Mouse (Mus musculus) ovary, adult 18-20 months (tissue): ENCODE results near the gene Sbno2.

Experiments
- DNase-seq: peaks from one replicate; pipeline ENCODE4 v3.0.0; 2022; ENCODE audit warnings: low spot score, mixed read lengths

Gene Sbno2

DNA sequence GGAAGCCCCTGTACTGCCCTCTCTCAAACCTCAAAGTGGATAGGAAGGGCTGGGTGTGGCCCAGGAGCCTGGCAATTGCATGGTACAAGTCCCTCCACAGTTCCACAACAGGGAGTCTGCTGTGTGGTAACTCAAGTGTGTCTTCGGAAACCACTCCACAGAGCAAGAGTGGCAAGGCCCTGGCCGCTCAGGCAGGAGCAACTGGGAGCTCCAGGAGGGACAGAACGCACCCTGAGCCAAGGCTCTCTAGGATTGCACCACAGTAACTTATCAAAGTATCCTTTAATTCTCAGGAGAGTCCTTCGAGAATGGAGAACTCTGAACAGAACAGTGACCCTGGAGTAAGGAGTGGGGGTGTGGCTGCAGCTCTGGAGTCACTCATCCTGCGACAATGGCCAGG lies 69.7 kb downstream of the Sbno2 start:
- no peak for DNase-seq

DNA sequence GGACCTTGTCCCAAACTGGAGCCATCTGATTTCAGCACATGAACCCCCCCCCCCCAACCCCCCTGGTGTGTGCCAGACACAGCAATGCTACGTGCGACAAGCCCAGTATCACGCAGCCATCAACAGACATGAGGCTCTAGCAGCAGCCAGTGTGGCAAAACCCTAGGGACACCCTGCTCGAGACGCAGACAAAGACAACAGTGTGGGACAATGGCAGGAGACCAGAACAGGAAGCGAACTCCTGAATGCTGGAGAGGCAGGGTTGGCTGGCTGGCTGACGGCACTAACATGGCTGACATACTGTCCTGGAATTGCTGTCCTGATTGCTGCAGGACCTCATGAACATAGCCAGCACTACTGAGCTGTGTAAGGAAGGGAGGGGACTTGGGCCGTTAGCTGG lies 70.2 kb downstream of the Sbno2 start:
- DNase-seq: no peak

DNA sequence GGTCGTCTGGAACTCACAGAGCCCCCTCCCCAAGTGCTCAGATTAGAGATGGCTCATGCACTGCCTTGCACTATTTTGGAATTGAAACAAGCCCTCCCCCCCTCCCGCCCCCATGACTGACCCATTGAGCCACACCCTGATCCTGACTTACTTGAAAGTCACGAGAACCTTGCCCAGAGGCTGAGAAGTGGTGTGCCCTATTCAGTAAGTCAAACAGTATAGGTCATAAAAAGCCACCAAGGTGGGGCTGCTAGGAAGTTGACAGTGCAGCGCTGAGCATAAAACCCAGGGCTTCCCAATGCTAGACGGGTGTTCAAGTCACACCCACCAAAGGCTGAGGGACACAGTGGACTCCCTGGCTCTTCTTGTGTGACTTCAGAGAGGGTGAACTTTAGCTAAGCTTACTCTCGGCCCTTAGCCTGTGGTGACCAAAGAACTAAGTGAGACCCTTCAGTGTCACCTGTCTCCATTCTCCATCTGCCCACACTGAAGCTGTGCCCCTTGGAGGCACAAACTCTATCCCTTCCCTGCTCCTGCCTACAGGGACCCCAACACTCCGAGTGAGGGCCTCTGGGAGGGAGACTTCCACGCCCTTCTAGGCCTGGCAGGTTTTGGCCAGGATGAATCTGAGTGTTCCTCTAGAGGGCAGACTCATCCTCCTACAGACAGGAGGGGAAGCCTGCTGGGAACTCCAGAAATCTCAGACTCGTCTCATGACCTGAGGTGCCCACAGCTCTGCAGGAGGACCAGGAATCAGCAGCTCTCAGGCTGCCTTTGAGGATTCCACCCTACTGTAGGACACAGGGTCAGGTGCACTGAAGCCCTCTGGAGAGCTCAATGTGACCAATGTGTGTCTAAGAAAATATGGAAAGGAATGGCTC lies 71.6 kb downstream of the Sbno2 start:
- no peak for DNase-seq

DNA sequence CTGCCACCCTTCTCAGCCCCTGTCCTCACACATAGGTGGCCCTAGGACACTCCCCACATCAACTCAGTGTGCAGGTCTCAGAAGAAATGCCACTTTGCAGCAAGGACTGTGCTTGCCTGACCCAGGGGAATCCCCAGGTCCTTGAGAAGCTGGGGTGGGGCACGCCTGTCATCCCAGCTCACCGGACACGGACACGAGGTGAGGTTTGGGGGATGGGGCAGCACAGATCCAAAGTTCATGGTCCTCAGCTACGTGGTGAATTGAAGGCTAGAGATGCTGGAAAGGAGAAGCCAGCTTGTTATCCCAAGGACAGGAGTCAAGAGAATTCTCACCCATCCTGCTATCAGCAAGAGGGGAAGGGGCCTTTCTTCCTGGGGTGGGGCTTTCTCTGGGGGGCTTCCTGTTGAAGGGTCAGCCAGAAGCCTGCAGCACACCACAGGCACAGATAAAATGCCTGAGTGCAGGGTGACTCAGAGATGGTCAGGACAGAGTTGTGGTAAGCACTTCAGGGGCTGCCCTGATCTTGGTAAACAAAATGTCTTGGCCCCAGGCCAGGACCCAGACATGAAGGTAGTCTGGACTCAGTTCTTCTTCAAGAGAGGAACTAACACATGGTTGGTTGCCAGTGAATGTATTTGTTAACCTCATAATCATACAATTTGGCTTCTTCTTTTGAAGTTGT lies 72.4 kb downstream of the Sbno2 start:
- DNase-seq: peak; percentile 70

DNA sequence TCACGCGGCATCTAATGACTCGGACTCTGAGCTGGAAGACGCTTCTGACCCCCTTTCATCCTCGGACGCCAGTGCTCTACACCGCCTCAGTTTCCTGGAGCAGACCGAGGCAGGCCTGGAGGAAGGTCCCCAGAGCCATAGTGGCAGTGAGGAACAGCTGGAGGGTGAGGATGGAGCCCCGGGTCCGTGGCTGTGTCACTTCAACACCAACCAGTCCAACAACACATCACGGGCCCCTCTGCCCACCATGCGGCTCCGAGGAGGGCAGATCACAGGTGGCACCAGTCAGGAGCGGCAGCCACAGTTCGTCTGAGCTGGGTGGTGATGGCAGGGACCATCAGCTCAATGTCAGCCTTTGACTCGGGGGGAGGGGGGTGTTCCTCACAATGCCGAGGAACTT lies 74.6 kb downstream of the Sbno2 start:
- no peak for DNase-seq

DNA sequence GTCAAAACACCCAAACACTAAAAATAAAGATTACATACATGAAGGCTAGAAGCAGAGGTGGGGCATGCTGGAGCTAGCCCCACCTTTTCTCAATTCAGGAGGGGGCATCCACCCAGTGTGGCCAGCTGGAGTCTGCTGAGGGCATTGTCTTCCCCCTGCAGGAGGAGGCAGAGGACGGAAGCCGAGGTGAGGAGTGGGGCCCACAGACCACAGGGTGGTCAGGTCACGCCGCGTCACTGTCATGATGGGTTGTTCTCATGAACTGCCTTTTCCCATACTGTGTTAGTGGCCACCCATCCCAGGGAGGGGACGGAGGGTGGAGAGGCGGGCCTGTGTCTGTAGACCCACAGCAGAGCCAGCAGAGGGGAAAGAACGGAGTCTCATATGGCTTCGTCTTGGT lies 75.2 kb downstream of the Sbno2 start:
- DNase-seq: no peak

DNA sequence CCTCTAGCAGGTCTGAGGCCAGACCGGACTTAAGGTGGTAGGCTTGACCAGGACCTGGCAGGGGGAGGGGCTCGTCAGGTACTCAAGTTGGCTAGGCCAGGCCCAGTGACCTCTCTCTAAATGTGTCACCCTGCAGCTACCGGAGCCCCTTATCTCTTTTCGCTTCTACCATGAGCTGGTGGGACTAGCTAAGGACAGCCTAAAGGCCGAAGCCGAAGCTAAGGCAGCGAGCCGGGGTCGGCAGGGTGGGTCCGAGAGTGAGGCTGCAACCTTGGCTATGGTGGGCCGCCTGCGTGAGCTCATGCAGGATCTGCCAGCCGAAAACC lies 76.9 kb downstream of the Sbno2 start:
- no peak for DNase-seq

DNA sequence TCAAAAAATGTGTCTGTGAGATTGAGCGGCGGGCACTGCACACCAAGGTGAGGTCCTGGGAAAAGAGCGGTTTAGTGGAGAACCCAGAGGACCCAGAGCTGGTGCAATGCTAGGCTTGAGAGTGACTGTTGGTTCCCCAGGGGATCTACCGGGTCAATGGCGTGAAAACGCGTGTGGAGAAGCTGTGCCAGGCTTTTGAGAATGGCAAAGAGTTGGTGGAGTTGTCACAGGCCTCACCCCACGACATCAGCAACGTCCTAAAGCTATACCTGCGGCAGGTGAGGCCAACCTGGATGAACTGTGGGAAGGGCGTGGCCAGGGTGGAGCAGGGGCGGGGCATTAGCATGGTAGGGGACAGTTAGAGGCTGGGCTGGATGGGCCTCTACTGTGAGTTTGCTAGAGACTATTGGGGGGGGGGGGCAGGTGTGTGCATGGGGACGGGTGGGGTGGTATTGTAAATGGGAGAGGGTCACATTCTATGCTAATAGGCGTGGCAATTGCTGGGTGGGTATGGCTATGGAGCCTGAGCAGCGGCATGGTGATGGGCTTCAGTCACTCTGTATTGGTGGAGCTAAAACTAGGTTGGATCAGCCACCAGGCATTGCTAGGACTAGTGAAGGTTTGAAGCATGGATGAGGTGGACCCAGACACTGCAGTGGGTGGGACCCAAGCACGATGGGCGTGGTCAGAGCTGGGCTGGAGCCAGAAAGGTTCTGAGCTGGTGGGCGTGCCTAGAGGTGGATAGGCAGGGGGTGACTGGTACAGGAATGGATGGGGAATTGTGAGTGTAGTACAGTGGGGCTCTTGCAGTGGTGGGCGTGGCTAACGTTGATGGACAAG lies 77.5 kb downstream of the Sbno2 start:
- DNase-seq: no peak

DNA sequence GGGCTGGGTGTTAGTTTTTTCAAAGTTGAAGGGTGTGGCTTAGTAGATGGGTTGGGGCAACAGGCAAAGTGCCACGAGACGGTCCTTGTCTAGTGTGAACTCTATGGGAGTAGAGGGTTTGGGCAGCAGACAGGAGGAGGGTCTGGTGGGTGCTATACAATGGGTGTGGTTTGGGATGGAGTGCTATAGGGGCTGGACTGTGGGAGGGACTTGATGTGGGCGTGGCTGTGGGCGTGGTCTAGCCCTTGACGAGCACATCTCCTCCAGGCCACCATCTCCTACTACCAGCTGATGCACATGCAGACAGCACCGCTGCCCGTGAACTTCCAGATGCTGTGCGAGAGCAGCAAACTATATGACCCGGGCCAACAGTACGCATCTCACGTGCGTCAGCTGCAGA lies 79.5 kb downstream of the Sbno2 start:
- DNase-seq: no peak

DNA sequence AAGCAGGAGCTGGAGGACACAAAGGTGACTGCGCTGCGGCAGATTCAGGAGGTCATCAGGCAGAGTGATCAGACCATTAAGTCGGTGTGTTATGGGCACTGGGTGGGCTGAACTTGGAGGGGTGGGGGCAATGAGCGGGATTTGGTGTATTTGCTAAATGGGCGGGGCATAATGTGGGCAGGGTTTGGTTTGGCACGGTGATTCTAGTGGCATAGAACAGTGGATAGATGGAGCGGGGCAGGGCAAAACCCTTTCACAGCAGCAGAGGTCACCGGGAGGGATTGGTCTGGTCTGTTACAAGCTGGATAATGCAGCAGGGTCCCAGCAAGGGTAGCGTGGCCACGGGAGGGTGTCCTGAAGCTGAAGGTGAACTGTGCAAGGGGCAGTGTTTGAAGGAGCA lies 79.9 kb downstream of the Sbno2 start:
- DNase-seq: no peak

DNA sequence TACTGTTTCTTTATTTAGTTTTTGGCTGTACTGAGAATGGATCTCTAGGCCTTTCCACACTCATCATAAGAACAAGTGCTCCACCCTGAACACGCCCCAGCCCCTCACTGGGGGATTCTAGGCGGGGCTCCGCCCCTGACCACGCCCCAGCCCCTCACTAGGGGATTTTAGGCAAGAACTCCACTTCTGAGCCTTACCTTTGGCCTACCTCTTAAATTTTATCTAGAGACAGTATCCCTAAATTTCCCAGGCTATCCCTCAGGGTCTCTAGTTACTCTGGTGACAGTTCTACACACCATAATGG lies 80.4 kb downstream of the Sbno2 start:
- DNase-seq: no peak

DNA sequence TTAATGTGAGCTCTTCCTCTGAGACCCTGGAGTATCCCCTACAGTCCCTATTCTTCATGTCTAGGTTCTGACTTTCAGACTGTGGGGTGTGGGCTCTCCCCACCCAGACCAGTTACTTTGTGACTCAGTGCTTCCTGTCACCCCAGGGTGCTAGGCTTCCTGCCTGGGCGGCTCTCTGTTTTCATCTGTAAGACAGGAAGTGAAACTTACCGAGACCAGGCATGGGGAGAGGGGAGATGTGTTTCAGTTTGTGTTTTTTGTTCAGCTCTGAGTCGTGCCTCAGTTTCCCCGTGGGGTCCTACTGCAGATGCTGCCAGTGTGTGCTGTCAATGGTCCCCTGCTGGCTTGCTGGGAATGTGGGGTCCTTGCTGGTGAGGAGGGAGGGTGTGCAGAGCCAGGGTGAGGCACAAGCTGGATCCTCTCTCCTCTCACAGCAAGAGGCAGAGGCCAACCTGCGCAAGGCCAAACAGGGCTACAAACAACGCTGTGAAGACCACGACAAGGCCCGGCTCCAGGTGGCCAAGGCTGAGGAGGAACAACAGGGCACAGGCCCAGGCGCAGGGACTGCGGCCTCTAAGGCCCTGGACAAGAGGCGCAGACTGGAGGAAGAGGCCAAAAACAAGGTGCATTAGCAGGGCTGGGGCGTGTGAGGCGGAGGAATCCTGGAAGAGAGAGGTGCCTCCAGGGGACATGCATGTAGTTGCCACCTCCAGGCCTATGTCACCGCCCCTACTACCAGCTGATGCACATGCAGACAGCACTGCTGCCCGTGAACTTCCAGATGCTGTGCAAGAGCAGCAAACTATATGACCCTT lies 80.9 kb downstream of the Sbno2 start:
- no peak for DNase-seq

DNA sequence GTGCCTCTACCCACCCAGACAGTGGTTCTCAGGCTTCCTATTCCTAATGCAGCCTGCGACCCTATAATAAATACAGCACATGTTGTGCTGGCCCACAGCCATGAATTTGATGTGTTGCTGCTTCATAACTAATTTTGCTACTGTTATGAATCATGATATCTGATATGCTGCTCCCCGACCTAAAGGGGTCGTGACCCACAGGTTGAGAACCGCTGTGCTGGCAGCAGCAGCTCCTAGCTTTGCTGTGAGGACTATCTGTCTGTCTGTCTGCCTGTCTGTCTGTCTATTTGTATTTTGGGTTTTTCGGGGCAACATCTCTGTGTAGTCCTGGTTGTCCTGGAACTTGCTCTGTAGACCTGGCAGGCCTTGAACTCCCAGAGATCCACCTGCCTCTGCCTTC lies 81.6 kb downstream of the Sbno2 start:
- no peak for DNase-seq

DNA sequence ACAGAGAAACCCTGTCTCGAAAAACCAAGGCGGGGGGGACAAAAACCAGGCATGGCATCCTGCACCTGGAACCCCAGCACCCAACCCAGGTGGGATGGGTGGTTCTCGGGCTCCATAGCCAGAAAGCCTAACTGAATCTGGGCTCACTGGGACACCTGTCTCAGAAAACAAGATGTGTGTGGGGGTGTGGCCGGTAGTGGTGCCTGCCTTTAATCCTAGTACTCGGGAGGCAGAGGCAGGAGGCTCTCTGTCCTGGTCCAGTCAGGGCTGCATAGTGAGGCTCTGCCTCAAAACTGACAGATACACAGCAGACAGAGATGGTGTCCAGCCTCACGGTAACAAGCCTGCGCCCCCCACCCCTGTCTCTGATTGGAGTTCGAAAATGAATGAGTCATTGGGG lies 82.6 kb downstream of the Sbno2 start:
- no peak for DNase-seq

DNA sequence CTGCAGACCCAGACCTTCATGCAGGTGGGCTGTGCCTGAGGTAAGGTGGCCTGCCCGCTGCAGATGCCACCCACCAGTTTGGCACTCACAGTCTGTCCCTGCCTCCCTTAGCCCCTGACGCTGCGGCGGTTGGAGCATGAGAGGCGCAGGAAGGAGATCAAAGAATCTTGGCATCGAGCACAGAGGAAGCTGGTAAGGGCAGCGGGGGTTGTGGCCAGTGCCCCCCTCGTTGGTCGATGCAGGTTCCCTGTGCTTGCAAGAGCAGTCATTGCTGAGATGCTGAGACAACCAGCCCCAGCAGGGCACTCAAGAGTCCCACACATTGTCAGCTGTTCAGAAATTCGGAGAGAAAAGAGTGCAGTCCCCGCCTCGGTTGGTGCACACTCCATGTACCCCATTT lies 83.2 kb downstream of the Sbno2 start:
- DNase-seq: no peak

DNA sequence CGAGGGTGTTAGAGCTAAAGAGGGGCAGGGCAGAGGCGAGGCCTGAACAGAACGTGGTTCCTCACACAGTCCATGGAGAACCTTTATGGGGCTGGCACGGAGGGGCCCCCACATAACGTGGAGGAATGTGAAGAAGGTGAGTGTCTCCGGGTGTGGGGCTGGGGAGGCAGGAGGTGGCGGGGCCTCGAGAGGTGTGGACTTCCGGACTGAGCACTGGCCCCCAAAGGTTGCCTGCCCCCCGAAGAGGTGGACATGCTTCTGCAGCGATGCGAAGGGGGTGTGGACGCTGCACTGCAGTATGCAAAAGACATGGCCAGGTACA lies 84.1 kb downstream of the Sbno2 start:
- no peak for DNase-seq

DNA sequence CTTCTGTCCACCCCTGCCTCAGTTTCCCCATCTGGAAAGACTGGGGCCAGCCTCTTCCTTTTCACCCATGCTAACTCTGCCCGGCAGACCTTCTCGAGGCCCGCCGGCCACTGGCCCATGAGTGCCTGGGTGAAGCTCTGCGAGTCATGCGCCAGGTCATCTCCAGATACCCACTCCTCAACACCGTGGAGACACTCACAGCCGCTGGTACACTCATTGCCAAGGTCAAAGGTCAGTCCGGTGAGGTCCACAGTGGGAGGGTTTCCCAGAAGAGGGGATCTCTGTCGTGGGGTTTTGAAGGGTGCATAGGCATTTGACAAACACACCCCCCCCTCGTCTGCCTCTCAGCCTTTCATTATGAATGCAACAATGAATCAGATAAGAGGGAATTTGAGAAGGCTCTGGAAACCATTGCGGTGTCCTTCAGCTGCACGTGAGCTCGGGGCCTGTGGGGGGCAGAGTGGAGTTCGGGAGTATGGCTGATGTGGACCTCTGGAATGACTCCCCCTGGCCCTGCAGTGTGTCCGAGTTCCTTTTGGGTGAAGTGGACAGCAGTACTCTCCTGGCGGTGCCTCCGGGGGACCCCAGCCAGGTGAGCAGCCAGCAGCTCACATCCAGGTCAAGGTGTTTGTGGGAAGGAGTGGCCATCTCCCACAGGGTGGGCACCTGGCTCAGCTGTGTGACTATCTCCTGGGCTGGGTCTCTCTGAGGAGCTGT lies 84.6 kb downstream of the Sbno2 start:
- no peak for DNase-seq

DNA sequence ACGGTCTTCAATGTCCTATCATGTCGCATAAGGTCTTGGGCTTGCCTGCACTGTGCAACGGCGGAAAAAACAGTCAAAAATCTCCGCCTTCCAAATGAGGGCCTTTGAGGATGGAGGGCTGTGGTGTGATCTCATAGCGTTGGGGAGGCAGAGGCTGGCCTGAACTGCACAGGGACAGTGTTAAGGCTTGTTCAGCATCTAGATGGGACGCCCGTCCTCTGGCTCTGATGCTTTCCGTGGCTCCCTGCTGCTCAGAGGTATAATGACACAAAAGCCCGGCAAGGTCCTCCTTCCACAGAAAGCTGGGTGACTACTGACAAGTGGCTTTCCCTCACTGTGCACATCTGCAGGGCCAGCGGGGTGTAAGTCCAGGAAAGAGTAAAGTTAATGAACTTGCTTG lies 85.2 kb downstream of the Sbno2 start:
- DNase-seq: no peak

DNA sequence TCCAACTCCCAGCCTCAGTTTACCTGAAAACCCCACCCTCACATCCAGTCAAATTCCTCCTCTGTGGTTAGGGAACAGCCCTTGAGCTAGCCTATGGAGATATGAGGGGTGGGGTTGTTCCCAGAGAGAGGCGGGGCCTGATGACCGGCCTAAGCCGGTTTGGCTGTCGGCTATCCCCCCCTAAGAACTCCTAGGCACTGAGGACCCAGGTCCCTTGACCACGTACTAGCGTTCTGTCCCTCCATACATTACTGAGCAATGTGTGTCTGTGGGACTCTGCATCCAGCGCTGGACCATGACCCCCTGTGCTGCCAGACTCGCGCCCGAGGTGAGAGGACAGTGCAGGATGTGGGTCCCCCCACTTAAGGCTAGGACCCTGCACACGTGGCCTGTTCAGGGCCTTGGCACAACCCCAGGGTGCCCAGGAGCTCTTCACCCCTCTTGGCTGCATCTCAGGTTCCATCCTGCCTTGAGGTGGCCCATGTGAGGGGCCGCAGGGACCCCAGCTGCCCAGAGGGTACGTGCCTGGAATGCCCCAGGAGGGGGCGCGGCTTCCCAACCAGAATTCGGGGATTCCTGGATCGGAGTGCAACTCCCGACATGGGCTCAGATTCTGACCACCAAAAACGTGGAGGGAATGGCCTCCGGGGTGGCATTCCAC lies 85.8 kb downstream of the Sbno2 start:
- DNase-seq: no peak

DNA sequence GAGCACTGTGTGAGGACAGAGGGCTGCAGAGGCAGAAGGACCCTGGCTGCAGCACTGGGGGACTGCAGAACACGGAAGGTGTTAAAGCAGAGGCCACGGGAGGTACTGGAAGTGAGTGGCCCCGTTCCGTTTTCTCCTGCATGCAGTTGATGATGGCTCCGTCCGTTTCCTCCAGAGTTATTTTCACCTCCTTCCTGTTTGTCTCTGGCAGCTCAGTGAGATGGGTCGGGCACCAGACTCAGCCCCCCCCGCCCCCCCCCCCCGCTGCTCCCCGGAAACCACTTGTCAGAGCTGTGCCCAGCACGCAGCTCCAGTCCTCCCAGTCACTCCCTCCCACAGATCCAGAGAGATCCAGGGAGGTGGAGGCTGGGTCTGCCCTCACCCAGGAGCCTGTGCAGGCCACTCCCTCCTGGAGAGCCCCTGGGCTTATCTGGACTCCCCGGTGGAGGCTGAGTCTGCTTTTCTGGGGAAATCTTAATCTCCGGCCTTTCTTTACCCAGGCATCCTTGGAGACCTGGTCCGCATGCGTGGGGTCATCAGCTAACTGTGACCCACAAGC lies 86.6 kb downstream of the Sbno2 start:
- DNase-seq: peak; percentile 69

DNA sequence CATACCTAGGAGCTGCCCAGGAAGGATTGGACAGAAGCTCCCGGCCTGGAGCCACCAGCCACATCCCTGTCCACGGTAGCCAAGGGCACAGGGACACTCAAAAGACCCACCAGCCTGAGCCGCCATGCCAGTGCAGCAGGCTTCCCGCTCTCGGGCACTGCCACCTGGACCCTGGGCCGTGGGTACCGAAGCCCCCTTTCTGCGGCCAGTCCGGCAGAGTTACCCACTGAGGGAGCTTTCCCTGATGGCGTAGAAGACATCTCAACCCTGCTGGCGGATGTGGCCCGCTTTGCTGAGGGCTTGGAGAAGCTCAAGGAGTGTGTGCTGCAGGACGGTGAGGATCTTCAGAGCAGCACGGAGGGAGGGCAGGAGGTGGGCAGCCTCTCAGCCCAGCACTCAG lies 87.6 kb downstream of the Sbno2 start:
- DNase-seq: no peak
